In genomic region chr10:60816872-60817648, GRCm38 (mm10) we compare ENCODE assay signal across 8 mouse cellular contexts. TPM values are rescaled to one million over a fixed set of nuclear protein-coding genes. Genes with fewer than 3 reads are reported as not detected.
DNase-seq lines count a peak whose midpoint lies in the region; ATAC-seq and TF ChIP-seq lines count a peak whose summit lies in the region.

No protein-coding gene starts in this region.

- intact Hi-C loops in left cerebral cortex, adult 2 months (cut with DNase I): no loop called here

- no peak for ATAC-seq in intestine, embryonic 14.5 days (replicated peaks; ENCODE audit: low FRiP score, low TSS enrichment, low read depth)
- peak; percentile 65 for ATAC-seq in stomach, postnatal 0 days (ENCODE audit: low FRiP score, low TSS enrichment)

- H3K9me3 ChIP-seq in intestine, embryonic 14.5 days (ENCODE audit: control insufficient read depth, low read length): no peaks in the 10 kb centered on the region
- no peaks in the 10 kb centered on the region for H3K9me3 ChIP-seq in stomach, postnatal 0 days (ENCODE audit: control insufficient read depth, low read length)

- no peak overlapping the region for H3K4me2 ChIP-seq in intestine, embryonic 14.5 days (ENCODE audit: low read length)
- no peak overlapping the region for H3K4me2 ChIP-seq in stomach, postnatal 0 days (replicated peaks; ENCODE audit: low read depth)

- no peak for TF ChIP-seq EP300 in stomach, postnatal 0 days (optimal IDR thresholded peaks at IDR 0.05)

- no peak overlapping the region for H3K4me3 ChIP-seq in intestine, embryonic 14.5 days (ENCODE audit: low read depth, low read length)
- no peak overlapping the region for H3K4me3 ChIP-seq in left cerebral cortex, adult 2 months
- H3K4me3 ChIP-seq in macrophage (ENCODE audit: inconsistent target): no peak overlapping the region
- no peak overlapping the region for H3K4me3 ChIP-seq in stomach, postnatal 0 days (ENCODE audit: low read depth, low read length)

- H3K27me3 ChIP-seq in intestine, embryonic 14.5 days (replicated peaks; ENCODE audit: control insufficient read depth, insufficient read depth, low read length): no peaks in the 10 kb centered on the region
- H3K27me3 ChIP-seq in stomach, postnatal 0 days (ENCODE audit: control insufficient read depth, insufficient read depth, low read length): no peaks in the 10 kb centered on the region

- 34% methylated on average over 14 of the region's 14 CpGs for WGBS in intestine, embryonic 14.5 days
- WGBS in macrophage (ENCODE audit: missing documents): 29% methylated on average over 14 of the region's 14 CpGs
- 34% methylated on average over 14 of the region's 14 CpGs for WGBS in stomach, postnatal 0 days

- no peaks in the 10 kb centered on the region for H3K36me3 ChIP-seq in intestine, embryonic 14.5 days (ENCODE audit: control insufficient read depth, insufficient read depth, low read length)
- no peaks in the 10 kb centered on the region for H3K36me3 ChIP-seq in macrophage (ENCODE audit: inconsistent target)
- no peaks in the 10 kb centered on the region for H3K36me3 ChIP-seq in stomach, postnatal 0 days (ENCODE audit: control insufficient read depth, insufficient read depth, low read length)

- no peaks in the 10 kb centered on the region for H3K79me2 ChIP-seq in macrophage (ENCODE audit: inconsistent target)

- H3K9ac ChIP-seq in intestine, embryonic 14.5 days (ENCODE audit: low read length): no peak overlapping the region
- no peak overlapping the region for H3K9ac ChIP-seq in stomach, postnatal 0 days (ENCODE audit: low read length)

- H3K27ac ChIP-seq in intestine, embryonic 14.5 days (ENCODE audit: low read depth): peak overlapping the region; percentile 9; the same call in 1 of the 2 replicates
- H3K27ac ChIP-seq in left cerebral cortex, adult 2 months: peak overlapping the region; percentile 72
- peak overlapping the region; percentile 68 for H3K27ac ChIP-seq in macrophage
- peak overlapping the region; percentile 24; the same call in 1 of the 2 replicates for H3K27ac ChIP-seq in stomach, postnatal 0 days (replicated peaks)

- H3K4me1 ChIP-seq in intestine, embryonic 14.5 days (replicated peaks; ENCODE audit: control insufficient read depth, insufficient read depth, low read length): peaks cover 64% of the 10 kb centered on the region
- H3K4me1 ChIP-seq in stomach, postnatal 0 days (replicated peaks; ENCODE audit: control insufficient read depth, insufficient read depth): peaks cover 4% of the 10 kb centered on the region; the same call in 1 of the 2 replicates

- no peak for TF ChIP-seq CTCF in left cerebral cortex, adult 2 months (IDR thresholded peaks at IDR 0.05)
- no peak for TF ChIP-seq CTCF in stomach, postnatal 0 days (IDR thresholded peaks at IDR 0.05; ENCODE audit: low read depth)

- peak; percentile 83 for DNase-seq in layer of hippocampus, adult 11-12 months (ENCODE audit: low spot score)
- DNase-seq in layer of hippocampus, adult 9-10 months (ENCODE audit: low spot score): no peak
- DNase-seq in cerebellum, adult 18-20 months: peak; percentile 91 to 94
- peak; percentile 65 for DNase-seq in gastrocnemius, postnatal 10 days
- DNase-seq in intestine, embryonic 14.5 days (ENCODE audit: low spot score): no peak
- DNase-seq in left cerebral cortex, adult 2 months (ENCODE audit: extremely low spot score in 1 of 2, low spot score in 2 of 2): peak; percentile 49 to 60
- peak; percentile 67 for DNase-seq in stomach, postnatal 0 days (ENCODE audit: low spot score)

RNA-seq across cellular contexts. Expression of gene Unc5b, which starts 14.3 kb away (rescaled TPM):
- total RNA-seq in gastrocnemius, postnatal 10 days (2021): 10 to 100 TPM; 12.1 to 20.3 TPM
- polyA plus RNA-seq in intestine, embryonic 14.5 days (2014; fragmentation: Nextera tagmentation; extraction: Ambion mirVana): 5.0 and 5.2 TPM in 2 replicates
- total RNA-seq in left cerebral cortex, adult 2 months (2021): 10 to 100 TPM in 1 of 2 experiments, 1 to 10 TPM in 1; 9.0 to 10.3 TPM
- 1 to 10 TPM in 11 of 26 experiments, under 1 TPM in 15; 0.33 to 9.0 (median 0.88) TPM for total RNA-seq in macrophage (2018; cell fraction: chromatin; rRNA removed)
- 1 to 10 TPM in 11 of 26 experiments, under 1 TPM in 15; 0.31 to 3.4 (median 0.78) TPM for total RNA-seq in macrophage (2018; cell fraction: cytosol; rRNA removed)
- total RNA-seq in macrophage (2018; cell fraction: nucleus; rRNA removed): 1 to 10 TPM in 17 of 26 experiments, under 1 TPM in 9; 0.53 to 7.2 (median 1.6) TPM
- 0.70 to 0.96 TPM (median 0.70 TPM) in 3 replicates for polyA plus RNA-seq in macrophage (2018)
- 3.8 and 4.1 TPM in 2 replicates for polyA plus RNA-seq in stomach, postnatal 0 days (2015; fragmentation: Nextera tagmentation; extraction: Ambion mirVana)

Comparison
In these comparisons a context has a peak if more than half of its experiments do, and no peak if none do; other contexts are left out.
1. DNase-seq: peak in layer of hippocampus, adult 11-12 months (single experiment), cerebellum, adult 18-20 months (2 of 2), gastrocnemius, postnatal 10 days (single experiment), left cerebral cortex, adult 2 months (2 of 2) and stomach, postnatal 0 days (single experiment); none in layer of hippocampus, adult 9-10 months (single experiment) and intestine, embryonic 14.5 days (single experiment).
2. H3K27ac ChIP-seq: peak in every context shown above with its lines; median percentile 72 in left cerebral cortex, adult 2 months; 68 in macrophage; 24 in stomach, postnatal 0 days; 9 in intestine, embryonic 14.5 days.